Mouse (Mus musculus): ENCODE measurements around the gene Haus6. TPM values are rescaled to one million over a fixed set of nuclear protein-coding genes. Genes with fewer than 3 reads are reported as not detected.
A peak's percentile ranks its signal among the peaks of the same experiment; 100 is the strongest.

Haus6 gene
- total RNA-seq, 2 experiments from 2014 or later, result 5.0 to 5.3 TPM

- DNase-seq, result no peak
- intact Hi-C loops (cut with DNase I), result loop anchor here (5.0 kb wide), 1 partner anchor 726 kb away; no protein-coding TSS in a partner anchor
- TF ChIP-seq CTCF (IDR thresholded peaks at IDR 0.05), result no peak
- Histone ChIP-seq H3K4me3 (no peak within 1 kb of the TSS), H3K27ac (no peak within 1 kb of the TSS)
Measured at GRCm38 (mm10) chr4:86558228-86558627, 53.6 kb downstream of the Haus6 start, which contains the start of gene Saxo1. Gene Saxo1 (minus strand): TSS chr4:86558328.

GRCm38 (mm10) chr4:86557371-86557770 is 54.5 kb downstream of the Haus6 start:
- DNase-seq, result no peak
- no peak for TF ChIP-seq CTCF (IDR thresholded peaks at IDR 0.05)
- Histone ChIP-seq H3K4me3 (no peak overlapping the region), H3K27ac (no peak overlapping the region)
- intact Hi-C loops (cut with DNase I), result loop anchor here (5.0 kb wide), 1 partner anchor 725 kb away; no protein-coding TSS in a partner anchor

- Histone ChIP-seq H3K4me3 (no peak overlapping the region), H3K27ac (no peak overlapping the region)
- peak; percentile 77 for TF ChIP-seq CTCF (IDR thresholded peaks at IDR 0.05)
- intact Hi-C loops (cut with DNase I), result loop anchor here (5.0 kb wide), 1 partner anchor 723 kb away; no protein-coding TSS in a partner anchor
- DNase-seq, result no peak
Measured at GRCm38 (mm10) chr4:86555035-86555707, 56.7 kb downstream of the Haus6 start.

- intact Hi-C loops (cut with DNase I), result no loop called here
- H3K27ac ChIP-seq, result no peak overlapping the region
- no peak for DNase-seq
- H3K4me3 ChIP-seq, result no peak overlapping the region
- TF ChIP-seq CTCF (IDR thresholded peaks at IDR 0.05), result no peak
Measured at GRCm38 (mm10) chr4:86548332-86548731, 63.5 kb downstream of the Haus6 start.

GRCm38 (mm10) chr4:86545615-86546014 is 66.2 kb downstream of the Haus6 start:
- intact Hi-C loops (cut with DNase I), result no loop called here
- no peak for DNase-seq
- Histone ChIP-seq H3K4me3 (no peak overlapping the region), H3K27ac (no peak overlapping the region)
- peak; percentile 71 for TF ChIP-seq CTCF (IDR thresholded peaks at IDR 0.05)

GRCm38 (mm10) chr4:86543999-86544398 is 67.9 kb downstream of the Haus6 start:
- DNase-seq, result no peak
- no peak for TF ChIP-seq CTCF (IDR thresholded peaks at IDR 0.05)
- intact Hi-C loops (cut with DNase I), result no loop called here
- Histone ChIP-seq H3K4me3 (no peak overlapping the region), H3K27ac (no peak overlapping the region)

GRCm38 (mm10) chr4:86541573-86541972 is 70.3 kb downstream of the Haus6 start:
- intact Hi-C loops (cut with DNase I), result no loop called here
- no peak for TF ChIP-seq CTCF (IDR thresholded peaks at IDR 0.05)
- Histone ChIP-seq H3K4me3 (no peak overlapping the region), H3K27ac (no peak overlapping the region)
- DNase-seq, result no peak

GRCm38 (mm10) chr4:86538936-86539335 is 72.9 kb downstream of the Haus6 start:
- intact Hi-C loops (cut with DNase I), result no loop called here
- H3K4me3 ChIP-seq, result no peak overlapping the region
- no peak for TF ChIP-seq CTCF (IDR thresholded peaks at IDR 0.05)
- no peak for DNase-seq
- H3K27ac ChIP-seq, result no peak overlapping the region

- H3K27ac ChIP-seq, result no peak overlapping the region
- peak; percentile 23 for DNase-seq
- H3K4me3 ChIP-seq, result no peak overlapping the region
- intact Hi-C loops (cut with DNase I), result no loop called here
- peak; percentile 80 for TF ChIP-seq CTCF (IDR thresholded peaks at IDR 0.05)
Measured at GRCm38 (mm10) chr4:86537972-86538371, 73.9 kb downstream of the Haus6 start.

- DNase-seq, result peak; percentile 25
- intact Hi-C loops (cut with DNase I), result no loop called here
- no peak for TF ChIP-seq CTCF (IDR thresholded peaks at IDR 0.05)
- H3K27ac ChIP-seq, result no peak overlapping the region
- H3K4me3 ChIP-seq, result no peak overlapping the region
Measured at GRCm38 (mm10) chr4:86534091-86534481, 77.8 kb downstream of the Haus6 start.

GRCm38 (mm10) chr4:86533406-86534090 is 78.3 kb downstream of the Haus6 start:
- intact Hi-C loops (cut with DNase I), result no loop called here
- H3K27ac ChIP-seq, result no peak overlapping the region
- H3K4me3 ChIP-seq, result no peak overlapping the region

GRCm38 (mm10) chr4:86529161-86529560 is 82.7 kb downstream of the Haus6 start:
- intact Hi-C loops (cut with DNase I), result no loop called here
- TF ChIP-seq CTCF (IDR thresholded peaks at IDR 0.05), result no peak
- no peak overlapping the region for H3K4me3 ChIP-seq
- DNase-seq, result no peak
- H3K27ac ChIP-seq, result no peak overlapping the region

More at GRCm38 (mm10) chr4:86533406-86534090, 78.3 kb downstream of the Haus6 start:
- no peak for DNase-seq
- no peak for TF ChIP-seq CTCF (IDR thresholded peaks at IDR 0.05)

Other genes starting within 250 kb of the Haus6 start
- gene Saxo1, start 53.7 kb downstream of the Haus6 start, total RNA-seq (2021), result not detected
- 10 to 100 TPM; 43.5 to 54.4 TPM for gene Rraga, start 36.4 kb downstream of the Haus6 start, total RNA-seq (2021)
- 10 to 100 TPM; 32.4 to 60.2 TPM for gene Plin2, start 58.0 kb upstream of the Haus6 start, total RNA-seq (2021)
- gene Dennd4c, start 136.5 kb upstream of the Haus6 start, total RNA-seq (2021), result 10 to 100 TPM; 27.5 to 28.8 TPM
- gene Rps6, start 245.4 kb upstream of the Haus6 start, total RNA-seq (2021), result 100 to 1,000 TPM; 393 to 501 TPM